Mouse (Mus musculus) liver, embryonic 15.5 days (tissue): ENCODE data around the gene Lrrtm3. TPM values are rescaled to one million over a fixed set of nuclear protein-coding genes. Genes with fewer than 3 reads are reported as not detected.

Experiments used
- ATAC-seq: fragments of 200-750 bp; cut with Nextera tagmentation; 2 replicates; pipeline ENCODE4 v1.8.0; 2017; ENCODE audit warnings: moderate number of reproducible peaks, mild to moderate bottlenecking, moderate library complexity; ENCODE audit not compliant: insufficient read depth
- H3K27ac ChIP-seq: fragments of 300-500 bp; sonication (generic); replicated peaks from 2 replicates; pipeline ENCODE4 v1.5.1; 2015; ENCODE audit warnings: mild to moderate bottlenecking, inconsistent platforms
- H3K27me3 ChIP-seq: fragments of 300-500 bp; sonication (generic); 2 replicates; pipeline ENCODE4 v1.6.1; 2015; ENCODE audit warnings: mild to moderate bottlenecking, inconsistent platforms
- H3K36me3 ChIP-seq: fragments of 300-500 bp; sonication (generic); replicated peaks from 2 replicates; pipeline ENCODE4 v1.6.1; 2015; ENCODE audit warnings: moderate library complexity, mild to moderate bottlenecking, inconsistent platforms
- H3K4me1 ChIP-seq: fragments of 300-500 bp; sonication (generic); replicated peaks from 2 replicates; pipeline ENCODE4 v1.6.1; 2015; ENCODE audit warnings: inconsistent platforms
- H3K4me2 ChIP-seq: fragments of 300-500 bp; sonication (generic); 2 replicates; pipeline ENCODE4 v1.6.1; 2015; ENCODE audit warnings: moderate library complexity, mild to moderate bottlenecking, inconsistent platforms
- H3K4me3 ChIP-seq: fragments of 300-500 bp; sonication (generic); replicated peaks from 2 replicates; pipeline ENCODE4 v1.5.1; 2015; ENCODE audit warnings: mild to moderate bottlenecking, inconsistent platforms
- H3K9ac ChIP-seq: fragments of 300-500 bp; sonication (generic); 2 replicates; pipeline ENCODE4 v1.6.1; 2015; ENCODE audit warnings: moderate library complexity, mild to moderate bottlenecking, inconsistent platforms
- H3K9me3 ChIP-seq: fragments of 300-500 bp; sonication (generic); replicated peaks from 2 replicates; pipeline ENCODE4 v1.6.1; 2016; ENCODE audit warnings: inconsistent platforms
- WGBS: fragments of 180-500 bp; shearing (Covaris S2); methylation state at CpG from one replicate; pipeline ENCODE4 v1.1.7; 2015; ENCODE audit warnings: mixed read lengths; ENCODE audit not compliant: insufficient replicate concordance; 5-methylcytosine and 5-hydroxymethylcytosine counted together
- polyA plus RNA-seq: library from polyadenylated mRNA; unstranded; fragments of >200 nt; fragmentation: Nextera tagmentation; extraction: Ambion mirVana; gene quantifications from 2 replicates; pipeline ENCODE4 v1.2.1, GENCODE M21; 2015

The Lrrtm3 gene
- polyA plus RNA-seq: 0.02 and 0.16 TPM in 2 replicates

DNA sequence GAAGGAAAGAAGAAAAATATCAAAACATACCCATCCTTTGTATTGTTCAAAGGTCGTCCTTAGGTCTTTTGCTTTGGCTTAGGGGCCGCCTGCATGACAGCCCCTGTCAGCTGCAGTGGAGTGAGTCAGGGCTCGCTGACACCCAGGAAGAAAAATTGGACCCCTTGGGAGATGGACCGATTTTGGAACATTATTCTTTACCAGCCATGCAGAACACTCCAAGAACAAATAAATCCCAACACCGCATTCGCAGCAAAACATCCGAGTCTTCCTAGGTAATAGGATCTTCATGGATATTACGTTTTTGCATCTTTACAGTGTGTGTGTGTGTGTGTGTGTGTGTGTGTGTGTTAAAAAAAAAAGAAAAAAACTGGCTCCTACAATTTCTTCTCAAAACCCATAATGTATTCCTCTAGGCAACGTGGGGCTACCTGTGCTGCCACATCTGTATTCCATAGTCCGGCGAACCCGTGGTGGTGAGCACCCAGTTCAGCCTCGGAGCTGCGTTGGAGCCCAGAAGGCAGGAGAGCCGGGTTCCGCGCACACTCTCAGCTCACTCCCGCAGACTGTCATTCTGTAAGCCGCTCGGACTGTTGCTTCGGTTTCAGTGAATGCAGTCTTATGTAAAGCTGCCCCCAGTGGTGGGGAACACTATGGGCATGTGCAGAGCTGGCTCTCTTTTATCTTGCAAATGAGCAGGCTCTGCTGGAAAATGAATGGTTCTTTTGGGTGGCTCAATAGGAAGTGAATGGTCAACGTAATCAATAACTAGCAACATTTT is at the start of gene Lrrtm3:
Lrrtm3 (minus strand) TSS at position 598 of the 781 bp plus-strand sequence.
- no peak within 1 kb of the TSS for H3K4me3 ChIP-seq
- 4% methylated on average over 22 of the region's 22 CpGs for WGBS
- ATAC-seq: no peak
- H3K4me1 ChIP-seq: no peaks in the 10 kb centered on the region
- no peak within 1 kb of the TSS for H3K9ac ChIP-seq
- no peaks in the 10 kb centered on the region for H3K9me3 ChIP-seq
- peaks cover 32% of the 10 kb centered on the region for H3K27me3 ChIP-seq
- no peak within 1 kb of the TSS for H3K27ac ChIP-seq
- H3K4me2 ChIP-seq: peak within 1 kb of the TSS; percentile 38
- no peaks in the 10 kb centered on the region for H3K36me3 ChIP-seq

GRCm38 (mm10) chr10:64135481-64135880 is 45.4 kb upstream of the Lrrtm3 start:
- H3K27me3 ChIP-seq: no peaks in the 10 kb centered on the region
- H3K4me2 ChIP-seq: no peak overlapping the region
- H3K4me3 ChIP-seq: no peak overlapping the region
- H3K36me3 ChIP-seq: no peaks in the 10 kb centered on the region
- no peaks in the 10 kb centered on the region for H3K4me1 ChIP-seq
- H3K27ac ChIP-seq: no peak overlapping the region
- H3K9ac ChIP-seq: no peak overlapping the region
- ATAC-seq: no peak
- 65% methylated on average over 7 of the region's 7 CpGs for WGBS
- no peaks in the 10 kb centered on the region for H3K9me3 ChIP-seq

GRCm38 (mm10) chr10:64133461-64133860 is 43.4 kb upstream of the Lrrtm3 start:
- ATAC-seq: no peak
- H3K4me3 ChIP-seq: no peak overlapping the region
- H3K27ac ChIP-seq: no peak overlapping the region
- no peak overlapping the region for H3K4me2 ChIP-seq
- H3K9ac ChIP-seq: no peak overlapping the region
- WGBS: 56% methylated on average over 3 of the region's 3 CpGs
- H3K4me1 ChIP-seq: no peaks in the 10 kb centered on the region
- H3K9me3 ChIP-seq: no peaks in the 10 kb centered on the region
- no peaks in the 10 kb centered on the region for H3K27me3 ChIP-seq
- no peaks in the 10 kb centered on the region for H3K36me3 ChIP-seq

DNA sequence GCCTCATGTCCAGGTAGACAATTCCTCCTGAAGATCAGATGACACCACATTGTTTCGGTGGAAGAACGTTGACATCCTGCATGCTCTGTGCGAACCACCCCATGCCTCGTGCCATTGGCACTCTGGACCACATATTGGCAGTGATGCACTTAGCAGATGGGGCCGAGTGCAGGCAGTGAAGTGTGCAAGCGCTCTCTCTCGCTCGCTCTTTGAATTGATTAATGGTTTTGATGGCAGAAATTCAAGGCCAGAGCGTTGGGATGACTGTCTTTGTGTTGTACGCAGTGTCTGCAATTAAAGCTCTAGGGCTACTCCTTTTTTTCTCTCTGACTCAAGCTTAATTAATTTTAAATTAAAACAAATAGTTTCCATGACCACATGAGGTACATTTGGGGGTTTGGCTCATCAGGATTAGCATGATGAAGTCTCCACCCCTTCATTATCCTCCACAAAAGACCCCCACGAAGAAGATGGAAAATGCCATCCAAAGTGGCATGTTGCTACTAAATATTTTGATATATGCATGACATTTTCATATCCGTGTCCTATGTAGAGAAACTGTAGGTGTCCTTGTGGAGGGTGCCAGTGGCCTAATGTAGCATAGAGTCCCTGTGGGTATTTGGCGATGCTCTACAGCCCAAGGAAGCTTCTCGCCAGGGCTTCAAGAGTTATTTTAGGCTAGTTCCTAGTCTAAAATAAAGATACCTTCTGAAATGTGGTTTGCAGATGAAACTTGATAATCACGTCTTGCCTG is 40.5 kb upstream of the Lrrtm3 start:
- WGBS: 67% methylated on average over 15 of the region's 15 CpGs
- H3K27me3 ChIP-seq: no peaks in the 10 kb centered on the region
- H3K9me3 ChIP-seq: no peaks in the 10 kb centered on the region
- no peak for ATAC-seq
- H3K4me1 ChIP-seq: no peaks in the 10 kb centered on the region
- H3K4me2 ChIP-seq: no peak overlapping the region
- no peak overlapping the region for H3K9ac ChIP-seq
- no peak overlapping the region for H3K4me3 ChIP-seq
- H3K27ac ChIP-seq: no peak overlapping the region
- no peaks in the 10 kb centered on the region for H3K36me3 ChIP-seq

DNA sequence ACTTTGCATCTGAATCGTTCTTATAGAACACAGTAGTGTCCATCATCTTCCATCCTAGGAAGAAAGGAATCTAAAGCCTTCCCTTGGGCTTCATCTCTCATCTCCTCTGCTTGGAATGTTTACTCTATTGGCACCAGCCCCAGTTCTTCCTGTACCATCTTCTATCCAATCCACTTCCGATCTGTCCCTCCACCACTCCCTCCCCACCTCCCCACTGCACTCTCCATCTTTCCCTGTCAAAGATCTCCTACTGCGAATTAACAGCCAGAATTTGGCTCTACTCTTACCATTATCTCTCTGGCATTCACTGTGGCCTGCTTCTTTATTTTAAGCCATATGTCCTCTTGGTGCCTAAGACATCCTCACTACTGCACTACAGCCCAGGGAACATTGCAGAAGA is 28.8 kb upstream of the Lrrtm3 start:
- Histone ChIP-seq H3K36me3 (no peaks in the 10 kb centered on the region), H3K4me3 (no peak overlapping the region), H3K9ac (no peak overlapping the region), H3K27ac (no peak overlapping the region), H3K4me1 (no peaks in the 10 kb centered on the region), H3K9me3 (no peaks in the 10 kb centered on the region), H3K27me3 (no peaks in the 10 kb centered on the region), H3K4me2 (no peak overlapping the region)
- no peak for ATAC-seq
- WGBS: 47% methylated on average over 3 of the region's 3 CpGs

GRCm38 (mm10) chr10:64115246-64115645 is 25.2 kb upstream of the Lrrtm3 start:
- Histone ChIP-seq H3K9ac (no peak overlapping the region), H3K4me1 (no peaks in the 10 kb centered on the region), H3K27me3 (no peaks in the 10 kb centered on the region), H3K4me2 (no peak overlapping the region), H3K27ac (no peak overlapping the region), H3K36me3 (no peaks in the 10 kb centered on the region), H3K9me3 (no peaks in the 10 kb centered on the region), H3K4me3 (no peak overlapping the region)
- no peak for ATAC-seq
- WGBS: 76% methylated on average over 11 of the region's 11 CpGs

GRCm38 (mm10) chr10:64096532-64096931 is 6.5 kb upstream of the Lrrtm3 start:
- Histone ChIP-seq H3K4me1 (no peaks in the 10 kb centered on the region), H3K36me3 (no peaks in the 10 kb centered on the region), H3K9ac (no peak overlapping the region), H3K4me2 (no peak overlapping the region), H3K27me3 (no peaks in the 10 kb centered on the region), H3K4me3 (no peak overlapping the region), H3K9me3 (no peaks in the 10 kb centered on the region), H3K27ac (no peak overlapping the region)
- ATAC-seq: no peak
- WGBS: 77% methylated on average over 1 of the region's 1 CpGs

DNA sequence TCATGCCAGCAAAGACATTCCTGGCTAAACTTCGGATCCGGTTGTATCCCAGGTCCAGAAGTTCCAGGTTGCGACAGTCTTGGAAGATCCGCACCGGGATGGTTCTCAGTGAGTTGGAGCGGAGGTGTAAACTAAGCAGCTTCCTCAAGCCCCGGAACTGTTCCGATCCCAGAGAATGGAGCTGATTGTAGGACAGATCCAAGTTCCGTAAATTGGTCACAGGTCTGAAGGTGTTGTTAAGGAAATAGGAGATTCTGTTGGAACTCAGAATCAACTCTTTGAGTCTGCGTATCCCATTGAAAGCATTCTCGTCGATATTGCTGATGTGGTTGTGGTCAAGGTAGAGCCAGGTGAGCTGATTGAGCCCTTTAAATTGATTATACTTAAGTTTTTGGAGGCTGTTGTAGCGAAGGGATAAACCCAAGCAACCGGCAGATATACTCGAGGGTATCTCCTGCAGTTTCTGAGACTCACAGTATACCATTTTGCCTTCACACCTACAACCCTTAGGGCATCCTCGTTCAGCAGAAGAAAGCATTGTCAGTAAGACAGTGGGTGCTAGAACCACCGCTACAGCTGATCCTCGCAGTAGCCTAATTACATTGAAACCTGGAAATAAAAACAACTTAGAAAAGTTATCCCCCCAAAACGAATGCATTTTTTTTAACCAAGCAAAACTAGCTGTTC is 1.2 kb downstream of the Lrrtm3 start:
- no peaks in the 10 kb centered on the region for H3K9me3 ChIP-seq
- no peaks in the 10 kb centered on the region for H3K4me1 ChIP-seq
- WGBS: 21% methylated on average over 19 of the region's 19 CpGs
- H3K4me3 ChIP-seq: no peak overlapping the region
- H3K36me3 ChIP-seq: no peaks in the 10 kb centered on the region
- peaks cover 32% of the 10 kb centered on the region for H3K27me3 ChIP-seq
- H3K4me2 ChIP-seq: no peak overlapping the region
- no peak overlapping the region for H3K9ac ChIP-seq
- H3K27ac ChIP-seq: no peak overlapping the region
- ATAC-seq: no peak

GRCm38 (mm10) chr10:64087936-64088773 is 1.9 kb downstream of the Lrrtm3 start:
- no peak overlapping the region for H3K27ac ChIP-seq
- H3K4me2 ChIP-seq: no peak overlapping the region
- no peaks in the 10 kb centered on the region for H3K9me3 ChIP-seq
- WGBS: 4% methylated on average over 26 of the region's 26 CpGs
- H3K9ac ChIP-seq: no peak overlapping the region
- H3K27me3 ChIP-seq: peaks cover 32% of the 10 kb centered on the region
- no peak overlapping the region for H3K4me3 ChIP-seq
- no peaks in the 10 kb centered on the region for H3K36me3 ChIP-seq
- no peaks in the 10 kb centered on the region for H3K4me1 ChIP-seq
- ATAC-seq: no peak

- H3K27ac ChIP-seq: no peak overlapping the region
- no peaks in the 10 kb centered on the region for H3K4me1 ChIP-seq
- H3K4me3 ChIP-seq: no peak overlapping the region
- no peak for ATAC-seq
- H3K27me3 ChIP-seq: peaks cover 32% of the 10 kb centered on the region
- no peaks in the 10 kb centered on the region for H3K36me3 ChIP-seq
- no peaks in the 10 kb centered on the region for H3K9me3 ChIP-seq
- no peak overlapping the region for H3K9ac ChIP-seq
- H3K4me2 ChIP-seq: no peak overlapping the region
- 3% methylated on average over 12 of the region's 12 CpGs for WGBS
These were observed 2.6 kb downstream of the Lrrtm3 start for GRCm38 (mm10) chr10:64087521-64087920.
